Mouse (Mus musculus): Measurements from ENCODE around the gene Adam15. TPM values are rescaled to one million over a fixed set of nuclear protein-coding genes. Genes with fewer than 3 reads are reported as not detected.

The Adam15 gene
- polyA plus RNA-seq, 1 experiment from 2014 or later, result 23.2 TPM

GRCm38 (mm10) chr3:89327371-89327870 is 22.4 kb downstream of the Adam15 start:
- H3K9me3 ChIP-seq (ENCODE audit: control insufficient read depth, low read length), result no peaks in the 10 kb centered on the region
- ATAC-seq (replicated peaks; ENCODE audit: low FRiP score) (no peak), DNase-seq (ENCODE audit: low spot score) (no peak)
- peak overlapping the region; percentile 32; the same call in 1 of the 2 replicates for H3K9ac ChIP-seq (ENCODE audit: low read depth, low read length)
- H3K36me3 ChIP-seq (ENCODE audit: control insufficient read depth, insufficient read depth, low read length), result no peaks in the 10 kb centered on the region
- no peak overlapping the region for H3K4me2 ChIP-seq
- peaks cover 47% of the 10 kb centered on the region for H3K27me3 ChIP-seq (replicated peaks; ENCODE audit: control insufficient read depth, insufficient read depth, low read length)
- 53% methylated on average over 9 of the region's 9 CpGs for WGBS
- no peak overlapping the region for H3K4me3 ChIP-seq (ENCODE audit: low read depth, low read length)
- H3K27ac ChIP-seq (ENCODE audit: low read depth, low read length), result no peak overlapping the region
- peaks cover 5% of the 10 kb centered on the region; the same call in 1 of the 2 replicates for H3K4me1 ChIP-seq (replicated peaks; ENCODE audit: control insufficient read depth, insufficient read depth, low read length)

- peaks cover 58% of the 10 kb centered on the region for H3K27me3 ChIP-seq (replicated peaks; ENCODE audit: control insufficient read depth, insufficient read depth, low read length)
- H3K4me1 ChIP-seq (replicated peaks; ENCODE audit: control insufficient read depth, insufficient read depth, low read length), result peaks cover 18% of the 10 kb centered on the region
- H3K4me2 ChIP-seq, result no peak overlapping the region
- ATAC-seq (replicated peaks; ENCODE audit: low FRiP score) (no peak; the same call in 1 of the 2 replicates), DNase-seq (ENCODE audit: low spot score) (no peak)
- H3K9me3 ChIP-seq (ENCODE audit: control insufficient read depth, low read length), result no peaks in the 10 kb centered on the region
- H3K27ac ChIP-seq (ENCODE audit: low read depth, low read length), result no peak overlapping the region
- 74% methylated on average over 8 of the region's 8 CpGs for WGBS
- no peak overlapping the region for H3K9ac ChIP-seq (ENCODE audit: low read depth, low read length)
- H3K36me3 ChIP-seq (ENCODE audit: control insufficient read depth, insufficient read depth, low read length), result no peaks in the 10 kb centered on the region
- no peak overlapping the region for H3K4me3 ChIP-seq (ENCODE audit: low read depth, low read length)
Measured at GRCm38 (mm10) chr3:89325882-89326281, 23.9 kb downstream of the Adam15 start.

GRCm38 (mm10) chr3:89322514-89323165 is 27.2 kb downstream of the Adam15 start, which contains the start of gene Efna3:
Gene Efna3, minus strand, starts transcription at chr3:89322965.
- 1% methylated on average over 53 of the region's 53 CpGs for WGBS
- DNase-seq (ENCODE audit: low spot score), result peak; percentile 64
- Histone ChIP-seq H3K4me2 (peak within 1 kb of the TSS; percentile 89), H3K36me3 (ENCODE audit: control insufficient read depth, insufficient read depth, low read length) (no peaks in the 10 kb centered on the region), H3K9me3 (ENCODE audit: control insufficient read depth, low read length) (no peaks in the 10 kb centered on the region), H3K27me3 (replicated peaks; ENCODE audit: control insufficient read depth, insufficient read depth, low read length) (peaks cover 74% of the 10 kb centered on the region), H3K9ac (ENCODE audit: low read depth, low read length) (peak within 1 kb of the TSS; percentile 37; the same call in 1 of the 2 replicates), H3K4me3 (ENCODE audit: low read depth, low read length) (peak within 1 kb of the TSS; percentile 63), H3K27ac (ENCODE audit: low read depth, low read length) (no peak within 1 kb of the TSS), H3K4me1 (replicated peaks; ENCODE audit: control insufficient read depth, insufficient read depth, low read length) (peaks cover 32% of the 10 kb centered on the region)
- ATAC-seq (replicated peaks; ENCODE audit: low FRiP score), result peak; percentile 27; the same call in 1 of the 2 replicates

GRCm38 (mm10) chr3:89322131-89322500 is 27.7 kb downstream of the Adam15 start:
- ATAC-seq (replicated peaks; ENCODE audit: low FRiP score), result no peak
- WGBS, result 2% methylated on average over 14 of the region's 14 CpGs
- peaks cover 74% of the 10 kb centered on the region for H3K27me3 ChIP-seq (replicated peaks; ENCODE audit: control insufficient read depth, insufficient read depth, low read length)

GRCm38 (mm10) chr3:89321183-89322130 is 28.3 kb downstream of the Adam15 start:
- DNase-seq (ENCODE audit: low spot score) (no peak), ATAC-seq (replicated peaks; ENCODE audit: low FRiP score) (no peak)
- H3K9me3 ChIP-seq (ENCODE audit: control insufficient read depth, low read length), result no peaks in the 10 kb centered on the region
- peak overlapping the region; percentile 63 for H3K4me3 ChIP-seq (ENCODE audit: low read depth, low read length)
- peaks cover 32% of the 10 kb centered on the region for H3K4me1 ChIP-seq (replicated peaks; ENCODE audit: control insufficient read depth, insufficient read depth, low read length)
- no peak overlapping the region for H3K9ac ChIP-seq (ENCODE audit: low read depth, low read length)
- H3K36me3 ChIP-seq (ENCODE audit: control insufficient read depth, insufficient read depth, low read length), result no peaks in the 10 kb centered on the region
- no peak overlapping the region for H3K27ac ChIP-seq (ENCODE audit: low read depth, low read length)
- H3K4me2 ChIP-seq, result peak overlapping the region; percentile 89
- WGBS, result under 1% methylated on average over 65 of the region's 66 CpGs
- H3K27me3 ChIP-seq (replicated peaks; ENCODE audit: control insufficient read depth, insufficient read depth, low read length), result peaks cover 76% of the 10 kb centered on the region

More at GRCm38 (mm10) chr3:89322131-89322500, 27.7 kb downstream of the Adam15 start:
- DNase-seq (ENCODE audit: low spot score), result no peak
- Histone ChIP-seq H3K9me3 (ENCODE audit: control insufficient read depth, low read length) (no peaks in the 10 kb centered on the region), H3K4me3 (ENCODE audit: low read depth, low read length) (peak overlapping the region; percentile 63), H3K36me3 (ENCODE audit: control insufficient read depth, insufficient read depth, low read length) (no peaks in the 10 kb centered on the region), H3K9ac (ENCODE audit: low read depth, low read length) (no peak overlapping the region), H3K4me1 (replicated peaks; ENCODE audit: control insufficient read depth, insufficient read depth, low read length) (peaks cover 32% of the 10 kb centered on the region), H3K4me2 (peak overlapping the region; percentile 89), H3K27ac (ENCODE audit: low read depth, low read length) (no peak overlapping the region)

- peaks cover 38% of the 10 kb centered on the region for H3K4me1 ChIP-seq (replicated peaks; ENCODE audit: control insufficient read depth, insufficient read depth, low read length)
- DNase-seq (ENCODE audit: low spot score) (peak; percentile 56), ATAC-seq (replicated peaks; ENCODE audit: low FRiP score) (no peak)
- peaks cover 84% of the 10 kb centered on the region for H3K27me3 ChIP-seq (replicated peaks; ENCODE audit: control insufficient read depth, insufficient read depth, low read length)
- 2% methylated on average over 40 of the region's 41 CpGs for WGBS
- H3K27ac ChIP-seq (ENCODE audit: low read depth, low read length), result no peak overlapping the region
- H3K36me3 ChIP-seq (ENCODE audit: control insufficient read depth, insufficient read depth, low read length), result no peaks in the 10 kb centered on the region
- H3K4me3 ChIP-seq (ENCODE audit: low read depth, low read length), result peak overlapping the region; percentile 63
- no peaks in the 10 kb centered on the region for H3K9me3 ChIP-seq (ENCODE audit: control insufficient read depth, low read length)
- H3K9ac ChIP-seq (ENCODE audit: low read depth, low read length), result no peak overlapping the region
- peak overlapping the region; percentile 89 for H3K4me2 ChIP-seq
Measured at GRCm38 (mm10) chr3:89320581-89321182, 29.1 kb downstream of the Adam15 start.

GRCm38 (mm10) chr3:89319591-89320350 is 30.0 kb downstream of the Adam15 start:
- ATAC-seq (replicated peaks; ENCODE audit: low FRiP score), result no peak
- H3K4me3 ChIP-seq (ENCODE audit: low read depth, low read length), result peak overlapping the region; percentile 63
- H3K9ac ChIP-seq (ENCODE audit: low read depth, low read length), result no peak overlapping the region
- no peak for DNase-seq (ENCODE audit: low spot score)
- no peaks in the 10 kb centered on the region for H3K9me3 ChIP-seq (ENCODE audit: control insufficient read depth, low read length)
- no peak overlapping the region for H3K27ac ChIP-seq (ENCODE audit: low read depth, low read length)
- H3K4me2 ChIP-seq, result peak overlapping the region; percentile 89
- peaks cover 85% of the 10 kb centered on the region for H3K27me3 ChIP-seq (replicated peaks; ENCODE audit: control insufficient read depth, insufficient read depth, low read length)
- no peaks in the 10 kb centered on the region for H3K36me3 ChIP-seq (ENCODE audit: control insufficient read depth, insufficient read depth, low read length)
- 3% methylated on average over 52 of the region's 58 CpGs for WGBS
- peaks cover 43% of the 10 kb centered on the region for H3K4me1 ChIP-seq (replicated peaks; ENCODE audit: control insufficient read depth, insufficient read depth, low read length)

Measured in liver, embryonic 11.5 days (tissue).